Mouse (Mus musculus) lung, postnatal 10 days (tissue): ENCODE measurements around the gene Filip1l.

Experiments
- DNase-seq: peaks from one replicate; pipeline ENCODE4 v3.0.0; 2021

Filip1l gene

GRCm38 (mm10) chr16:57398387-57399214 is 45.7 kb downstream of the Filip1l start:
- peak; percentile 84 for DNase-seq

GRCm38 (mm10) chr16:57399566-57399965 is 46.7 kb downstream of the Filip1l start:
- DNase-seq = no peak

DNA sequence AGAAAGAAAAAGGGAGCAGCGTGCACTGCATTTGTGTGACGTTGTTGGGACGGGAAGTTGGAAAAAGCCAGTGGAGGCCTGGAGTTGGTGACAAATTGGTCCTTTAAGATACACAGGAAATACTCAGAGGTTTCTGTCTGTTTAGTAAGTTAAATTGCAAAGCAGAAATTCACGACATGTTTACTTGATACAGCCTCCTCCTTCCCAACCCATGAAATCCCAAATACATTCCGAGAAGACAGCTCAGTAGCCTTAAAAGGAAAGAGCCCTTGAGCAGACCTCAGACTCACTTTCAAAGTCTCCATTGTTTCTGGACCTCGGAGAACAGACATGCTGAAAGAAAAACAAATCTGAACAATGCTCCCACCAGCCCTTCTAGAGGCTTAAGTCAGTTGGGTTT is 48.8 kb downstream of the Filip1l start:
- peak; percentile 45 for DNase-seq

GRCm38 (mm10) chr16:57402910-57403309 is 50.0 kb downstream of the Filip1l start:
- no peak for DNase-seq

GRCm38 (mm10) chr16:57403825-57404224 is 50.9 kb downstream of the Filip1l start:
- no peak for DNase-seq

DNA sequence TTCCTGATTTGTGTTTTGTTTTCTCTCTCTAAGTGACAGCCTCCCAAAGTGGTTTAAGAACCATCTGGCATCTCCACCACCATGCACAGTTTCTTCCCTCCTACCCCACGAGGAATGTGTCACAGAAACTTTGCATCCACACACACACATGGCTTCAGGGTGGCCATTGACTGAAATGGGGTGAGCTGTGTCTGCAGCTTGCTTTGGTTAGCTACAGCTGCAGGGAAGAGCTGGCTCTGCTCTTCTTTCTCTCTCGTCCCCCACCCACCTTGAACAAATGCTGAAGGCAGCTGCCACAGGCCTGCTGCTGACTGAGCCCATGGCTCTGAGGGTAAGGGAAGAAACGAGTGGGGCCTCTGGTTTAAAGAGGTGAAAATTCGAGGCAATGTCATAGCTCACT is 59.9 kb downstream of the Filip1l start:
- DNase-seq = no peak

GRCm38 (mm10) chr16:57416049-57416448 is 63.2 kb downstream of the Filip1l start:
- DNase-seq = peak; percentile 45

- DNase-seq = no peak
Measured at GRCm38 (mm10) chr16:57417017-57417416, 64.1 kb downstream of the Filip1l start.

DNA sequence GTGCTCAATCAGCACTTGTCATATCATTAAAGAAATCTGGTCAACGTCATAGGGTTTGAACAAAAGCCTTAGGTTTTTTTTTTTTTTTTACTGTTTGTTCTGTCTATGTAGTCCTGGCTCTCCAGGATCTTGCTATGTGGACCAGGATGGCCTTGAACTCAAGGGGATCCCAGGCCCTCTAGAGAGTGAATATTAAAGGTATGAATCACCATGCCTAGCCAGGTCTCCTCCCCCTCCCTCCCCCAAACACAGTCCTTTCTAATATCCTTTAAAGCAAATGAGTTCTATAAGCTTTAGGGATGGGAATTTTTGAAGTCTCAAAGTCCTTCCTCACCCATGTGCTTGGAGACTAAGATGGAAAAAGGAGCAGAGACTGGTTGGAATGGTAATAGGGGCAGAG is 65.1 kb downstream of the Filip1l start:
- DNase-seq = no peak

- peak; percentile 65 for DNase-seq
Measured at GRCm38 (mm10) chr16:57419332-57419731, 66.4 kb downstream of the Filip1l start.

GRCm38 (mm10) chr16:57419881-57420280 is 67.0 kb downstream of the Filip1l start:
- DNase-seq = no peak

- DNase-seq = peak; percentile 82
Measured at GRCm38 (mm10) chr16:57420773-57421556, 68.1 kb downstream of the Filip1l start.

DNA sequence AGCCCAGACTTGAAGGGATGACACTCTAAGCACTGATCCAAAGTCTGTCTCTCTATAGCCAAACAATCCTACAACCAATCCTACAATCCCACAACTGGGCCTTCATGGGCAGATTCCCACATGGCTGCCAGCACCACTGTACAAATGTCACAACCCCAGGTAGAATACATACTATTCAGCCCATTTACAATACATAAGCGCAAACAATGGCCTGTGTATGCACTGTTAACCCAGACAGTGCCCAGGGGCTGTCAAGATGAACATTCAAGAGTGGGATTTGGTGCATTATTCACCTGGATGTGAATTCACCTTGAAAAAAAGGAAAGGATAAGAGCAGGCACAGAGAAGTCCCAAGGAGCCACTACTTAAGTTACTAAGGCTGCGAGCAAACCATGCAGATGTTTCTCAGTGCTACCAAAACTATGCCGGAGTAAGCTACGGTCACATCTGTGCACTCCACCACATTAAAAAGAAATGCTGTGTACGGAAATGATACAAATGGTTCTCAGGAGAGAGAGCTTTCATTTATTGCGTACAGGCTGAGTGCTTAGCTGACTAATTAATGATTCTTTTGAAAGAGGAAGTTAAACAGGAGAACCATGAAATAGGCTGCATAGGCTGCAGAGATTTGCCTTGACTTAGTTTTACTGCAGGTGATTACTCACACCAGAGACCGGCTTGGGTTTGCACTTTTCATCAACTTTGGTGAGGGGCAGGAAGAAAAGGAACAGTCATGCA is 69.0 kb downstream of the Filip1l start:
- no peak for DNase-seq

DNA sequence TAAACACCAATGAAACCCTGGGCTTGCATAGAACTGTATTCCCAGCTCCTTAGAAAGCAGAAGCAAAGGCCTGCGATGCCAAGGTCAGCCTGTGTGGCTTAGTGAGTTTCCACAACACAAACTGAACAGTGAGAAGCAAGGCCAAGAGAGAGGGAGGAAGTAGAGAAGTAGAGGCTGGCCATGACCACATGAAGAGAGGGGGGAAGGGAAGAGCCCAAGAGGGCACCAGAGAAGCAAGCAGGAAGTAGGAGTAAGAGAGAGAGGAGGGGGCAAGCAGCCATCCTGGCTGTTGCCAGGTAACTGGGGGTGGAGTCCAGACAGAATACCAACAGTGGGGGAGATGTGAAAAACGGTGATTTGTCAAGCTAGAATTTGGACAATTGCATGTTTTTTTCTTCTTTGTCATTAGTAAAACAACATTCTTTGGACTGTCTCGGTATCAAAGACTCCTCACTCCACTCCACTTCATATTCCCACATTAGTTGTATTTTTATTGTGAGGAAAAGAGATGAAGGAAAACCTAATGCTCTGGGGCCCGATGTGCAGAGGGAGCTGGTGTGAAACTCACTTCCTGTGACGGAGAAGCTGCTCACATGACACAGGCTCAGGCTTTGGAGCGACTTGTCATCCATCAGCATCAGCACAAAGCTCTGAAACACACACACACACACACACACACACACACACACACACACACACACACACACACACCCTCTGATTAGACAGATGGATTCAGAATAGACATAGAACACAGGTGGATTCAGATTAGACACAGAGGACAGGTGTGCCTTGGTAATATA is 70.3 kb downstream of the Filip1l start:
- DNase-seq = peak; percentile 45

DNA sequence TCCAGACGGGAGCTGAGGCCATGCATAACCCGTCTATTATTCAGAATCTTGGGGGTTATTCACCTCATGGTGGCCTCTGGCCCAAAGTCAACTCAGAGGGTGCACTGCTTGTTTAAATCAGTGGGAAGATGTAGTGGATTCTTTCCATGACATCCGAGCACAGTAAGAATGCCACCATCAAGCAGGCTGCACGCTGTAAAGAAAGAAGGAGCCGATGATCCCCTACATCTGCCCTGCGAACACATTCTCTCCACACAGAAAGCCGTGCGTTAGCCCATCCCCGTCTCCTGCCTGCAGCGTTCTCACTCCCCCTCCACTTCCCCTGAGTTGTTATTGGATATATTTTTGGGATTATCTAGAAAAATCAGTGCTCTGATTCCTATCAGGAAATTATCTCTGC is 73.8 kb downstream of the Filip1l start:
- DNase-seq = no peak

- DNase-seq = peak; percentile 71
Measured at GRCm38 (mm10) chr16:57427516-57428285, 74.8 kb downstream of the Filip1l start.

DNA sequence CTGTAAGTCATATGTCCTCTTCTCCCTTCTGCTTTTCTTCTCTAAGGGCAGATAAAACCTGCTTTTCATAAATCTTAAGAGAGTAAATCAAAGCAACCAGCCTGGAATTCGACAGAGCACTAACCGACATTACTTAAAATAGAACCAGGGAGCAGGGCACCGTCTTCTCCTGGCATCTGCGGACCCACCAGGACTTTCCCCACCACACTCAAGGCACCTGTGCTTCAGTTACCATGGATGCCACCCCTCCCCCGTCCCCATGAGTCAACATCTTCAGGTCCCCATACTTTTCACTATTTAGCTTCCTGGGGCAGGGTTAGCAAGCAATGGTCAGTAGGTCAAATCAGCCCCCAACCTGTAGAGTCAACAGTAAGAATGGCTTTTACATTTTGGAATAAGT is 76.1 kb downstream of the Filip1l start:
- DNase-seq = no peak

GRCm38 (mm10) chr16:57431294-57431693 is 78.4 kb downstream of the Filip1l start:
- DNase-seq = no peak

DNA sequence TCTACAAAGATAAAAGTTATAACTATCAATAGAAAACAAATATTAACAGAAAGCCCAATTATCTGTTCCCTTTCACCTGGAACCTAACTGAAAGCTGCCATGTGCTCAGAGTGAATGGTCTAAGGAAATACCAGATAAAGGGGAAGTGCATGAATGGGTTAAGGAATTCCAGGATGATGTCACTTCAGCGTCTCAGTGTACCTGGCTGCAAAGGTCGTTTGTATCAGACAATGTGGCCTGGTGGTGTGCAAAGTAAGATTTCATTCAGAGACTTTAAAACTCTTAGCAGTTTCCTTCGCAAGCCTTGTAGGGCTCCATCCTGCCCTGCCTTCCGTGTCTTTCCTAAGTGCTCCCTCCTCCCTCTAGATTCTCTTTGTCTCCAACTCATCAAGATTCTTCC is 80.3 kb downstream of the Filip1l start:
- DNase-seq = no peak

DNA sequence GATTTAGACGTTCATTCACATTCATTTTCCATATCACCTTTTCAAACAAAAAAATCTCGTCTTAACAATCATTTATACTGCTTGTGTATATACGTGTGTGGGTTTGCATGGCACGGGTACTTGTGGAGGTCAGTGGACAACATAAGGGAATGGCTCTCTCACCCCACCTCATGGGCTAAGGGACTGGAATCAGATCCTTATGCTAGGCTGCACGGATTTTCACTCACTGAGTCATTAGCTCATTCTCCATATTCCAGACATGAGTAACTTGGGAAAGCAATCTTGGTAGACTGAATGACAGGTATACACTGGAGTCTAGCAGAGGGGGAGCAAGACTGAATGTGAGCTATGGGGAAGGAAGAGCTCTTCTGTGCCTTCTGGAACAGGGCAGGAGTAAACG is 80.8 kb downstream of the Filip1l start:
- DNase-seq = no peak

GRCm38 (mm10) chr16:57434640-57435039 is 81.7 kb downstream of the Filip1l start:
- no peak for DNase-seq
